Mouse (Mus musculus): ENCODE measurements around the gene Zfp39. TPM values are rescaled to one million over a fixed set of nuclear protein-coding genes. Genes with fewer than 3 reads are reported as not detected.
A peak's percentile ranks its signal among the peaks of the same experiment; 100 is the strongest.
"Not testable (repeated sequence)": the region's sequence is repeated elsewhere in the genome, so short reads cannot be mapped to it uniquely, and the experiment has no call there.

The Zfp39 gene
- polyA plus RNA-seq, 1 experiment from 2014 or later: 4.3 TPM

GRCm38 (mm10) chr11:58849731-58850130 is 54.3 kb downstream of the Zfp39 start:
- DNase-seq (ENCODE audit: low spot score): no peak
- peaks cover 12% of the 10 kb centered on the region for H3K4me1 ChIP-seq (replicated peaks)
- no peak overlapping the region for H3K4me3 ChIP-seq
- no peak overlapping the region for H3K27ac ChIP-seq
- H3K36me3 ChIP-seq: peaks cover 49% of the 10 kb centered on the region
- no peaks in the 10 kb centered on the region for H3K27me3 ChIP-seq (ENCODE audit: insufficient read depth, poor library complexity, severe bottlenecking)
- 62% methylated on average over 2 of the region's 2 CpGs for WGBS
- H3K9me3 ChIP-seq: no peaks in the 10 kb centered on the region; the same call in 1 of the 2 replicates

- Histone ChIP-seq H3K4me3 (peak overlapping the region; percentile 83), H3K36me3 (peaks cover 38% of the 10 kb centered on the region), H3K9me3 (no peaks in the 10 kb centered on the region; the same call in 1 of the 2 replicates), H3K27ac (peak overlapping the region; percentile 88), H3K27me3 (ENCODE audit: insufficient read depth, poor library complexity, severe bottlenecking) (no peaks in the 10 kb centered on the region), H3K4me1 (replicated peaks) (peaks cover 12% of the 10 kb centered on the region)
- WGBS: 46% methylated on average over 9 of the region's 9 CpGs
- no peak for DNase-seq (ENCODE audit: low spot score)
Measured at GRCm38 (mm10) chr11:58847636-58848035, 56.4 kb downstream of the Zfp39 start.

GRCm38 (mm10) chr11:58846919-58847461 is 57.0 kb downstream of the Zfp39 start, which contains the start of gene Gm12258:
Gm12258 (plus strand) TSS chr11:58847158.
- peak within 1 kb of the TSS; percentile 83 for H3K4me3 ChIP-seq
- H3K27ac ChIP-seq: peak within 1 kb of the TSS; percentile 88
- no peaks in the 10 kb centered on the region; the same call in 1 of the 2 replicates for H3K9me3 ChIP-seq
- H3K36me3 ChIP-seq: peaks cover 32% of the 10 kb centered on the region
- peak; percentile 87 for DNase-seq (ENCODE audit: low spot score)
- H3K27me3 ChIP-seq (ENCODE audit: insufficient read depth, poor library complexity, severe bottlenecking): no peaks in the 10 kb centered on the region
- H3K4me1 ChIP-seq (replicated peaks): peaks cover 12% of the 10 kb centered on the region
- WGBS: under 1% methylated on average over 24 of the region's 24 CpGs

GRCm38 (mm10) chr11:58838951-58839350 is 65.1 kb downstream of the Zfp39 start, which contains the start of gene Olfr311:
Olfr311 (plus strand) TSS chr11:58839251.
- not testable (repeated sequence) for H3K36me3 ChIP-seq; DNase-seq (ENCODE audit: low spot score); H3K4me3 ChIP-seq; H3K4me1 ChIP-seq (replicated peaks); H3K27me3 ChIP-seq (ENCODE audit: insufficient read depth, poor library complexity, severe bottlenecking); H3K27ac ChIP-seq; H3K9me3 ChIP-seq

Other genes with a start within 250 kb of the Zfp39 start
- not detected in 2 replicates for gene Olfr322, start 245.4 kb downstream of the Zfp39 start, polyA plus RNA-seq (2016; fragmentation: Nextera tagmentation; extraction: Ambion mirVana)
- not detected in 2 replicates for gene Olfr320, start 223.1 kb downstream of the Zfp39 start, polyA plus RNA-seq (2016; fragmentation: Nextera tagmentation; extraction: Ambion mirVana)
- not detected in 2 replicates for gene Olfr319, start 205.1 kb downstream of the Zfp39 start, polyA plus RNA-seq (2016; fragmentation: Nextera tagmentation; extraction: Ambion mirVana)
- not detected in 2 replicates for gene Olfr318, start 180.2 kb downstream of the Zfp39 start, polyA plus RNA-seq (2016; fragmentation: Nextera tagmentation; extraction: Ambion mirVana)
- gene Olfr317, start 165.0 kb downstream of the Zfp39 start, polyA plus RNA-seq (2016; fragmentation: Nextera tagmentation; extraction: Ambion mirVana): not detected in 2 replicates
- gene Olfr316, start 151.5 kb downstream of the Zfp39 start, polyA plus RNA-seq (2016; fragmentation: Nextera tagmentation; extraction: Ambion mirVana): not detected in 2 replicates
- gene Olfr315, start 131.0 kb downstream of the Zfp39 start, polyA plus RNA-seq (2016; fragmentation: Nextera tagmentation; extraction: Ambion mirVana): not detected in 2 replicates
- gene Olfr314, start 121.3 kb downstream of the Zfp39 start, polyA plus RNA-seq (2016; fragmentation: Nextera tagmentation; extraction: Ambion mirVana): not detected in 2 replicates
- 8.4 and 19.1 TPM in 2 replicates for gene Fam183b, start 102.3 kb downstream of the Zfp39 start, polyA plus RNA-seq (2016; fragmentation: Nextera tagmentation; extraction: Ambion mirVana)
- gene Olfr313, start 89.2 kb downstream of the Zfp39 start, polyA plus RNA-seq (2016; fragmentation: Nextera tagmentation; extraction: Ambion mirVana): not detected in 2 replicates
- not detected in 2 replicates for gene Olfr312, start 75.0 kb downstream of the Zfp39 start, polyA plus RNA-seq (2016; fragmentation: Nextera tagmentation; extraction: Ambion mirVana)
- gene Olfr311, start 65.0 kb downstream of the Zfp39 start, polyA plus RNA-seq (2016; fragmentation: Nextera tagmentation; extraction: Ambion mirVana): not detected in 2 replicates
- gene Gm12258, start 57.1 kb downstream of the Zfp39 start, polyA plus RNA-seq (2016; fragmentation: Nextera tagmentation; extraction: Ambion mirVana): 10.0 and 12.0 TPM in 2 replicates
- gene 2810021J22Rik, start 37.0 kb downstream of the Zfp39 start, polyA plus RNA-seq (2016; fragmentation: Nextera tagmentation; extraction: Ambion mirVana): 11.3 and 12.4 TPM in 2 replicates
- gene Btnl10, start 13.7 kb upstream of the Zfp39 start, polyA plus RNA-seq (2016; fragmentation: Nextera tagmentation; extraction: Ambion mirVana): 0.05 TPM in 1 of 2 replicates, not detected in the other
- 297 and 381 TPM in 2 replicates for gene Rnf187, start 34.7 kb upstream of the Zfp39 start, polyA plus RNA-seq (2016; fragmentation: Nextera tagmentation; extraction: Ambion mirVana)
- 39.0 and 115 TPM in 2 replicates for gene Hist3h2ba, start 44.7 kb upstream of the Zfp39 start, polyA plus RNA-seq (2016; fragmentation: Nextera tagmentation; extraction: Ambion mirVana)
- 25.4 and 49.0 TPM in 2 replicates for gene Hist3h2a, start 50.5 kb upstream of the Zfp39 start, polyA plus RNA-seq (2016; fragmentation: Nextera tagmentation; extraction: Ambion mirVana)
- 0.41 and 0.85 TPM in 2 replicates for gene Trim17, start 50.5 kb upstream of the Zfp39 start, polyA plus RNA-seq (2016; fragmentation: Nextera tagmentation; extraction: Ambion mirVana)
- gene Trim11, start 73.9 kb upstream of the Zfp39 start, polyA plus RNA-seq (2016; fragmentation: Nextera tagmentation; extraction: Ambion mirVana): 18.8 and 20.2 TPM in 2 replicates
- 0.15 TPM in 1 of 2 replicates, not detected in the other for gene Obscn, start 232.2 kb upstream of the Zfp39 start, polyA plus RNA-seq (2016; fragmentation: Nextera tagmentation; extraction: Ambion mirVana)